Comparison of ENCODE assay signal across 8 mouse cellular contexts in genomic region chr10:18904108-18904507, GRCm38 (mm10). TPM values are rescaled to one million over a fixed set of nuclear protein-coding genes. Genes with fewer than 3 reads are reported as not detected.
DNase-seq lines count a peak whose midpoint lies in the region; TF ChIP-seq lines count a peak whose summit lies in the region.
"Had no signal": no experiment of that assay in that cellular context is flagged by ENCODE, and none has a peak within 500 bp of the region (broad histone marks: within the 10 kb centered on the region; RNA-seq: fewer than 3 reads in every experiment).

No protein-coding gene starts in this region.

- 22% methylated on average over 6 of the region's 6 CpGs for WGBS in embryonic facial prominence, embryonic 10.5 days
- WGBS in limb, embryonic 10.5 days, result 29% methylated on average over 6 of the region's 6 CpGs

- no peaks in the 10 kb centered on the region for H3K9me3 ChIP-seq in ES-Bruce4 (replicated peaks; ENCODE audit: control insufficient read depth, insufficient read depth, low read length, poor library complexity, severe bottlenecking)
- H3K9me3 ChIP-seq in embryonic facial prominence, embryonic 10.5 days, result no peaks in the 10 kb centered on the region
- no peaks in the 10 kb centered on the region for H3K9me3 ChIP-seq in limb, embryonic 10.5 days (replicated peaks)
- H3K9me3 ChIP-seq: lung, embryonic 15.5 days had no signal

- no peaks in the 10 kb centered on the region for H3K27me3 ChIP-seq in ES-Bruce4 (ENCODE audit: control insufficient read depth, insufficient read depth, low read length, poor library complexity, severe bottlenecking)
- no peaks in the 10 kb centered on the region for H3K27me3 ChIP-seq in embryonic facial prominence, embryonic 10.5 days (replicated peaks; ENCODE audit: low read depth, poor library complexity, severe bottlenecking)
- no peaks in the 10 kb centered on the region for H3K27me3 ChIP-seq in limb, embryonic 10.5 days (ENCODE audit: low read depth, poor library complexity, severe bottlenecking)
- H3K27me3 ChIP-seq: lung, embryonic 15.5 days had no signal

- no peak for TF ChIP-seq POLR2A in ES-Bruce4 (IDR thresholded peaks at IDR 0.05; ENCODE audit: insufficient read depth, low read length)

- H3K4me3 ChIP-seq in ES-Bruce4 (ENCODE audit: low read depth, low read length), result no peak overlapping the region
- no peak overlapping the region for H3K4me3 ChIP-seq in embryonic facial prominence, embryonic 10.5 days
- no peak overlapping the region for H3K4me3 ChIP-seq in limb, embryonic 10.5 days
- H3K4me3 ChIP-seq: lung, embryonic 15.5 days had no signal

- peak; percentile 74 for TF ChIP-seq CTCF in ES-Bruce4 (IDR thresholded peaks at IDR 0.05; ENCODE audit: low read depth, low read length)

- no peaks in the 10 kb centered on the region for H3K4me1 ChIP-seq in ES-Bruce4 (ENCODE audit: control insufficient read depth, insufficient read depth, low read length)
- no peaks in the 10 kb centered on the region for H3K4me1 ChIP-seq in embryonic facial prominence, embryonic 10.5 days
- no peaks in the 10 kb centered on the region for H3K4me1 ChIP-seq in limb, embryonic 10.5 days

- peak; percentile 33 to 60 for DNase-seq in left cerebral cortex, adult 18-20 months (ENCODE audit: low spot score in 2 of 2)
- no peak for DNase-seq in left cerebral cortex, adult 11 months (ENCODE audit: low spot score)
- DNase-seq in adrenal gland, postnatal 14 days, result peak; percentile 77
- peak; percentile 55 for DNase-seq in embryonic facial prominence, embryonic 10.5 days (ENCODE audit: low spot score)
- DNase-seq in limb, embryonic 10.5 days (ENCODE audit: low spot score), result peak; percentile 61
- peak; percentile 21 for DNase-seq in right cerebral cortex, postnatal 25 days

- H3K36me3 ChIP-seq in ES-Bruce4 (ENCODE audit: control insufficient read depth, insufficient read depth, low read length, poor library complexity, severe bottlenecking), result no peaks in the 10 kb centered on the region
- H3K36me3 ChIP-seq in embryonic facial prominence, embryonic 10.5 days (replicated peaks), result no peaks in the 10 kb centered on the region
- H3K36me3 ChIP-seq in limb, embryonic 10.5 days, result no peaks in the 10 kb centered on the region
- H3K36me3 ChIP-seq: lung, embryonic 15.5 days had no signal

- no peak for TF ChIP-seq EP300 in ES-Bruce4 (IDR thresholded peaks at IDR 0.05; ENCODE audit: insufficient read depth, low read depth, low read length)

- no peak overlapping the region for H3K27ac ChIP-seq in ES-Bruce4 (ENCODE audit: insufficient read depth, low read length)
- no peak overlapping the region for H3K27ac ChIP-seq in embryonic facial prominence, embryonic 10.5 days (replicated peaks)
- no peak overlapping the region for H3K27ac ChIP-seq in limb, embryonic 10.5 days
- H3K27ac ChIP-seq: lung, embryonic 15.5 days had no signal

- no peak overlapping the region for H3K9ac ChIP-seq in ES-Bruce4 (ENCODE audit: low read depth, poor library complexity, severe bottlenecking)
- H3K9ac ChIP-seq: lung, embryonic 15.5 days had no signal

RNA-seq across cellular contexts. Expression of gene Perp, which starts 59.3 kb away (rescaled TPM):
- total RNA-seq in left cerebral cortex, adult 18-20 months (2021), result 1 to 10 TPM; 3.5 to 4.2 TPM
- 133 and 138 TPM in 2 replicates for polyA plus RNA-seq in ES-Bruce4 (2011; ENCODE audit: insufficient read depth, insufficient read length, low read depth, missing spikeins)
- total RNA-seq in adrenal gland, postnatal 14 days (2021), result 3.2 and 9.8 TPM in 2 replicates
- 33.4 and 34.9 TPM in 2 replicates for polyA plus RNA-seq in embryonic facial prominence, embryonic 10.5 days (2016; fragmentation: Nextera tagmentation; extraction: Ambion mirVana)
- polyA plus RNA-seq in limb, embryonic 10.5 days (2016; fragmentation: Nextera tagmentation; extraction: Ambion mirVana), result 35.0 and 35.6 TPM in 2 replicates
